Mouse (Mus musculus): Measurements from ENCODE around the gene Cxadr.

Cxadr gene

DNA sequence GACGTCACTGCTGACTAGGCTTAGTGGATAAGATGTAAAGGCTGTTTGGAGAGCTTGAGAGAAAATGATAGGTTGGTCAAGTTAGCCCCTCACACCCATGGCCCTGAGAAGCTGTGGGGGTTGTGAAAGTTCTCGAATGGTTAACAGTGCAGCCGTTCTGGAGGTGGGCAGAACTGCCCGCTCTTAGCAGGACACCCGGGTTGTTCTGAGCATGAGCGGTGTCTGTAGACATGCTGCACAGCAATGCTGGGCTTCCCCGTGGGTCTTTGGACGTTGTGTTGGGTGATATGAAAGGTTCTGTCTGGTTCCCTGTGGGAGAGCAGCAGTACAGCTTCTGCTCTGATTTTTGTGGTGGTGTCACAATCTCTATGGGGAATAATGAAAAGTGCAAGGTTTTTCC, 5.3 kb downstream of the Cxadr start:
- no peak for DNase-seq

DNA sequence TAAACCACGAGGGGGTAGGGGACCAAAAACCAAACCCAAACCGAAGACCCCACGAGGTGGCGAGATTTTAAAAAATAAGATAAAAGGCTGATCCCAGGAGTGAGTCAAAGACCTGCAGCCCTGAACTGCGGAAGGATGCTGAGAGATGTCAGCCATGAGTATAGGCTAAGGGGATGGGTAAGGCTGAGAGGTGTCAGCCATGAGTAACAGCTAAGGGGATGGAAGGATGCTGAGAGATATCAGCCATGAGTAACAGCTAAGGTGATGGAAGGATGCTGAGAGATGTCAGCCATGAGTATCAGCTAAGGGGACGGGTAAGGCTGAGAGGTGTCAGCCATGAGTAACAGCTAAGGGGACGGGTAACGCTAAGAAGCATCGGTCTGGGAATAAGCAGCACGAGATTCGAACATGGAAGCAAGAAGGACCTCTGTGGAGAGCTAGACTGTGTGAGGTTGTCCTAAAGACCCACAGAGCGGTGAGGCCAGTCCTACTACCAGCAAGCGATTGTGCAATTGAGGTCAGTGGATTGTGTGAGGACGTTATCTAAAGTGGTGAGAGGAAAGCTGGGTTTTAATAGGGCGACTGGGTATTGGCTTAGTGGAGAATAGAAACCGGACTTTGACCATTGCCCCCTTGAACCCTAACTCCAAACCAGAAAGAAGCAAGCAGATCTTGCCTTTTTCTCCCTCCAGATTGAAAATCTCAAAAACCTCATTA, 6.3 kb downstream of the Cxadr start:
- DNase-seq, result no peak

DNA sequence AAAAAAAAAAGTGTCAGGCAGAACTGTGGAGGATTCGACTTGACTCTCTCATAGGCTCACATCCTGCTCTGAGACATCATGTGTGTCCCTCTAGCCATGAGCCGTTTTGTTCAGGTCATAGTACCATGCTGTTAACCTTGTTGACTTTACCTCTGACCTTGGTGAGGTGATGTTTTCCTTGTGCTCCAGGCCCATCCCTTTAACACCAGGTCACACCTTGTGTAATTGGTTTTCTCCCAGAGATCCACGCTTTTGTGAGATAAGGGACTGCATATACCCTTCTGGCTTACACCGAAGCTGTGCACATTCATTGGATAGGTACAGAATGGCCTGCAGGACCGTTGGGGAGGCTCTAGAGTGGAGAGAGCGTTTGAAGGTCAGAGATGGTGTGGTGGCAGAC, 8.0 kb downstream of the Cxadr start:
- no peak for DNase-seq

DNA sequence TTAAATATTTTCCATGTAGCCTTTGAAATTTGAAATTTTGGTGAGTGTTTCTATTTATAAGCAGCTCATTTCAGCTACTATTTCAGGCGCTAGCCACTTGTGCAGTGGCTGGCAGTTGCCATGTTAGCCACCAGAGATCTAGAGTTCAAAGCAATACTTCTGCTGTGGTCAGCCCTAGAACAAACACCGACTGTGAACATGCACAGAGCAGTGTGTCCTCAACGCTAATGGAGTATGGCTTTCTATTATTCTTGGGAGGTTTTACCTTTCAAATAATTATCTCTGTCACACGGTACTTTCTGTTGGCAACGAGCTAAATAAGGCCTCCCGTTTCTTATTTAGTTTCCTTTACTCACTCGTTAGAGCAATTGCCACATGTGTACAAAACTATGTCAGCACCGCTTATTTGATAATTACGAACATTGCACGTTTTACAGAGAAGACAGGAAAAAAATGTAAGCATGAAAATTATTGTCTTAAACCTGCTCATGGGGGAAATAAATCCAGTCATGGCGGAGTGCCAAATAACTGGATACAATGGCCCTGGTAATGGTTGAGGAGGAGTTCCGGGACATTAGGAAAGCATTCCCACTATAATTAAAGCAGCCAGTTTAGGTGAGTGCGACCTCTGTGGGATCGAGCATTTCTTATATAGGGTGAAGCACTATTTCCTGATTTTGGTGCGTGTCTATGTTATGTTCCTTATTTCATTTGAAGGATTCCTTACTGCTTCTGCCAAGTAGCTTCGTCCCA, 12.0 kb downstream of the Cxadr start:
- peak in 1 of 2 experiments; percentile 23 for DNase-seq

DNA sequence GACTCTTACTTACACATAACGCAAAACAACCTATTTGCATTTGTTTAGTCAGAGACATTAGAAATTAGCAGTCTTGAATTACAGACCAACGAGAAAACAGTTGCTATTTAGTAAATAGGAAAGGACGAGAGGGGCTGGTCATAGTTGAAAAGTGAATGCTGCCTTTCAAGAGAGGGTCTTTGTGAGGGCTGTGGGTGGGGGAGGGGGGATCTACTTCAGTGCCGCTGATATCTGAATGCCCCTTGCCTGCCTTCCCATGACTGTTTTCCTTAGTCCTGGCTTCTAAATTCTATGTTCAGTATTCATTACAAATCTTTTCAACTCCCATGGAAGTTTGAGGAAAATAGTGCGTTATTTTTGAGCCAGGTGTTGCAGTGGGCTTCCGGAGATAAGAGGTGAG, 12.7 kb downstream of the Cxadr start:
- DNase-seq, result no peak

DNA sequence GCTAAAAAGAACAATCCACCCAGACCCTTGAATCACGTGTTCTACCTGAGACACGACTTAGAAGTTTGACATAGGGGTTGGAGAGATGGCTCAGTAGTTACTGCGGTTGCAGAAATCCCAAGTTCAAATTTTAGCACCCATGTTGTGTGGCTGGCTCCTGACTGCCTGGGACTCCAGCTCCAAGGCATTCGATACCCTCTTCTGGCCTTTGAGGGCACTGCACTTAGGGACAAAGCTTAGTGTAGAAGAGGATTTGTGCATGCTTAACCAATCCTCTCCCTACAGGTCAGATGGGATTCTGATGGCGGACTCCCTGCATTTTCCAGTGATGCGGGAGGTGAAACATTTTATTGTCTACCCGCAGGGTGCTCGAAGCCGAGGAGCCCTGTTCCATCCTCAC, 15.6 kb downstream of the Cxadr start:
- DNase-seq, result peak; percentile 79 to 82

DNA sequence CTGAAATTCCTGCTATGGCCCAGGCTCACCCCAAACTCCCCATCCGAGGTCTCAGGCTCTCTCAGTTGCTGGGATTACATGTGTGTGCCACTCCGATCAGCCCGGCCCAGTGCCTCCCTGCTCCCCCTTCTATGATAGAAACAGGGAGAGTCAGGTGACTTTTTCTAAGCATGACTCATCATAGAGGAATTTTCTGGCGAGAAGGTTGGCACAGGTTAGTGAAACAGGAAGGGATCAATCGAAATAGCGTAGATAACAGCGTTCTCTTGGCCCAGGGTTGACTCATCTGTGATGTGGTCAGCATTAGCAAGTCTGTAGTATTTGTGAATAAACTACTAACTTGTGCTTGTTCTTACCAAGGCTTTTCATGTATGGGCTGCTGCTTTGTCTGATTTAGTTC, 16.7 kb downstream of the Cxadr start:
- DNase-seq, result no peak

DNA sequence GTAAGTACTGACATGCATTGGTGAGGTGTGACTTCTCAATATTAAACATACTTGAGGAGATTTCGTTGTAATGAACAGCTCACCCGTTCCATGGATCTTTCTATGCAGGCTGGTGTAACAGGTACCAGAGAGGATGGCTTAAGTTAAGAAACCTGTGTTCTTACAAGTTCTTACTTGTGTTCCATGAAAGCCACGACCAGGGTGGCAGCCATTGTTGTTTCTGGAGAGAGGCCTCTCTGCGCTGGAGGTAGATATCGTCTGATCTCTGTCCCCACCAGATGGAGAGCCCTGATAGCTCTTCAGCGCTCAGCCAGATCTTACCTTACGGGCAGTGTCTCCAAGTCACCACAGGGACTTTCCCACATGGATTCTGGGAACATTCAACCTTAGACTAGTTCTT, 18.4 kb downstream of the Cxadr start:
- no peak for DNase-seq

DNA sequence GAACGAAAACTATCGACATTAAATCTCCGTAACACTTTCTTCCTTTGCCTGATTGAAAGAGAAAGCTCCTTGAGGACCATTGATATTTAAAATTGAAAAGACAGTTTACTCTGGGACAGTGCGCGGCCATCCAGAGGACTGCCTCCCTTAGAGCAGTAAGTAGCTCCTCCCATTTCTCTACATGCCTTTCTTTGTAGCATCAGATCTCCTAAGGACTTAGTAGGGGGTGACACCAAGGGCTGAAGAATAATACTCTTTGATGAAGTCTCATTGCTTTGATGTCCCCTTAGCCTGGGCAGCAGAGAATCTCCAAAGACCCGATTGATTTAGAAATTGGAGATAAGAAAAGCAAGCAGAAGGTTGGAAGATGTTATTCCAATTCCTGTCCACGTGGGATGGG, 20.3 kb downstream of the Cxadr start:
- no peak for DNase-seq

DNA sequence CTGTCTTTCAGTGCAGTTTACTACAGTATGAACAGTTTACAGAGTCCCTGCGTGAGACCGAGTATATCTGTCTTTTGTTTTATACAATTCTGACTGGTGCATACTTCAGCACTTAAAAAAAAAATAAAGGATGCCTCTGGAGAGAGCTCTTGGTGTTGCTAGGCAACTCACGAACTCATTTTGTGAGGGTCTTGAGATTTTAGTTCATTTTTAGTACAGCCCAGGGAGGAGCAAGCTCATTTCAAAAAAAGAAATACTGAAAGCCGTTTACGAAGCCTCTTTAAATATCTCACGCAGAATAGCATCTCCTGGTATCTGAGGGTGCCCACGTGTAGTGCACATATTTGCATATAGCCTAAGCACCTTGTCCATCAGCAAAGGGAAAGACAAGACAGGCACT, 20.9 kb downstream of the Cxadr start:
- no peak for DNase-seq

DNA sequence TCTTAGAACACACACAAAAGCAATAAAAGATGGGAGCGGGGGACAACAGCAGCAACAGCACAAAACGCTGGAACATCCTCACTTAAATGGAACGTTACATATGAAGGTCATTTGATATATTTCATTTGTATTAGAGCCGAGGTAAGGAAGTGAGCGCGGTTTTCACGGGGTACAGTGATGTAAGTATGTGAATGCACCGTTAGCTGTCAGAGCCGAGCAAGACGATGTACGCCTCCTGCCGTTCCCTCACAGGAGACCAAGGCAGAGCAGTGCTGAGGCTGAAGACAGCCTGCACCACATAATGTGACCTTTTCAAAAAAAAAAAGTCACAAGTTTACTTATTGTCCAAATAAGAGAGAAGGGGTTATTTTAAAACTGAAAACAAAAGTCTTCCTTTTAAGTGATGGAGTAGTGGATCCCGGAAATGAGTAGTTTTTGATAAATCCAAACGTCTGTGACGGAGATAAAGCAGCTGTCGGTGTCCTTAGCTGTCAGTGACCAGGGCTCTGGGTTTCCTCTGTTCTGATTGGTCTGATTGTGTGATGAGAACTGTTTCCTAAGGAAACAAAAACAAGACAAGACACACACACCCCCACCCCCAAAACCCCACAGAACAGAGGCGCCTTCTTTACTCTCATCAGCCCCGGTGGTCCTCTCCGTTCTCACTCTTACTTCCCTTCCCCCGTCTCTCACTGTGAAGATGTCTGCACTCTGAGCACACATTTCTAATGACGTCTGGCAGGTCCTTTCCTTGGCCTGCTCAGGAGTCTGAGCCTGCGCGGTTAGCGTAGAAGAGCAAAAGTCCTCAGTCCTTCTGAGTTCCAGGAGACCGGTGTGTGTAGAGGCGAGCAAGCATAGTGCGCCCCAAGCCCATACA, 24.9 kb downstream of the Cxadr start:
- DNase-seq, result no peak

DNA sequence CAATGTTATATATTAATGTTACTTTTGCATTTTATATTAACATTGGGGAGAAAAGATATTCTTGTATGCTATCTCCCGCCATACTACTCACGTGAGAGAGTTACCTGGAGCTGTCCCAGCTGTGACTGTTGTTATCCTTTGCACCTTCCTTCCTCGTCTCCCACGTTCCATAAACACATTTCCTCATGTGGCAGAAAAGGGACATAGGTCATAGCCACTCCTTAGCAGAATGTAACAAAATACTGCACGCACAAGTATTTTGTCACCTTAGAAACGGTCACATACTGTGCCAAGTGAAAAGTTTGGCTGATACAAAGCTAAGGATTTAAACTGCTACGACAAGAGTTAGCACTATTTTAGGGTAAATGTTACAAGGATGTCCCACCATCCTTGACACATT, 26.3 kb downstream of the Cxadr start:
- DNase-seq, result no peak

DNA sequence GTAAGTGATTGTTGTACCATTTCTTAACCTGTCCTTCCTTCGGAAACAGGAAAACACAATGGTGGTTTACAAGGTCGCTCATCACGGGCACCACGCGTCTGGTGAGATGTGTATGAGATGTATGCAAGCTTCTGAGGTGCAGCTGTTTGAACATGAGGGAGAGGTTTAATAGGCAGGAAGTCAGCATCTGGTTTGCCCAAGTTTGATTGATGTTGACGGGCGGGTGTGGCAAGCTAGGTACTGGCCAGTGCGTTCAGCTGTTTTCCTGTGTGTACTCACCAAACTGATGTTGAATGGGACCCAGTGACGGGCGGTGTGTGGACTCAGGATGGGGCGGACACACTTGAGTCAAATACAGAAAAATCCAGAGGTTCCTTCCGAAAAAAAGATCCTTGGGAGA, 26.7 kb downstream of the Cxadr start:
- no peak for DNase-seq

DNA sequence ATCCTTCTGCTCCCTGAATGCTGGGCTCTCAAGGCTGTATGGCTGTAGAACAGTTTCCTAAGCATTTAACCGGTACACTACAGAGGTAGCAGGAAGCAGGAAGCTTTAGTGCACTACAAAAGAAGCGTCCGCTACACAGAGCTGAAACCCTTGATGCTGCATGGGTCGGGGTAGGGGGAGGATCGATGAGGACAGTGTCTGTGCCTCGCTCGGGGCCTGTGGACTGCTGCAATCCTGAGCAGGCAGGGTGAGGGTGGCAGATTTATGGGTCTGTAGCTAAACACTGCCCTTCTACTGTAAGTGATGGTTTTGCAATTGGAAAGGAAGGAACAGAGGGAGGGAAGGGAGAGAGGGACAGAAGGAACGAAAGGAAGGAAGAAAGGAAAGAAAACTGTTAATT, 35.9 kb downstream of the Cxadr start:
- DNase-seq, result no peak

DNA sequence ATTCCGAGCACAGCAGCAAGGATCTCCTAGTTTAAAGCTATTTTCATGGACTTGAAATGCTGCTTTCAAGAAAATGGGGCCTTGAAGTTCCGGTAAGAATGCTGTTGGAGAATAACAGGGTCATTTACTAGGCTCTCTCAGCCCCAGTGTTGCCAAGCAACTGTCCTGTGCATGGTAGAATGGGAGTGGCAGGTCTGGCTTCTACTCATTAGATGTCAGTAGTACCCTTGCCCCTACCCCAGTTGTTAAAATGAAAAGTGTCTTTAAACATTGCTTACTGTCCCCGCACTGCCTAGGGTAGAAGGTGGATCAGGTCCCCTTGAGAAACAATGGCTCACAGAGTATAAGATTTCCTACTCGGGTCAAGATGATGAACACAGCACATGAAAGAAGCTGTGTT, 40.1 kb downstream of the Cxadr start:
- no peak for DNase-seq

DNA sequence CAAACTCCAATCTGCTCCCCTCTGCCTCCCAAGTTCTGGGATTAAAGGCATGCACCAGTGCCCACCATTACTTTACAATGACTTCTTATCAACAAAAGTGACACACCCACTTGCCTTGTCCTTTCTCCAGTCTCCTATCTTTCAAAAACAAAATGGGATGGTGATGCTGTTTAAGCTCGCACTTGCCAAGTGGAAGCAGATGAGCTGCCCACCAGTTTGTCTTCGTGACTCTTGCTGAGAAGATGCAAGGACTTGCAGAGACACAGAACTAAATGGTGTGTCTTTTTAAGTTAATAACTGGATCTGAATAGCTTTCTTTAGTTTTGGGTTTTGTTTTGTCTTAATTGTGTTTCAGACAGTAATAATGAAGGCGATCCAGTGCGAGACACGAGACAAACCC, 41.5 kb downstream of the Cxadr start:
- DNase-seq, result no peak

DNA sequence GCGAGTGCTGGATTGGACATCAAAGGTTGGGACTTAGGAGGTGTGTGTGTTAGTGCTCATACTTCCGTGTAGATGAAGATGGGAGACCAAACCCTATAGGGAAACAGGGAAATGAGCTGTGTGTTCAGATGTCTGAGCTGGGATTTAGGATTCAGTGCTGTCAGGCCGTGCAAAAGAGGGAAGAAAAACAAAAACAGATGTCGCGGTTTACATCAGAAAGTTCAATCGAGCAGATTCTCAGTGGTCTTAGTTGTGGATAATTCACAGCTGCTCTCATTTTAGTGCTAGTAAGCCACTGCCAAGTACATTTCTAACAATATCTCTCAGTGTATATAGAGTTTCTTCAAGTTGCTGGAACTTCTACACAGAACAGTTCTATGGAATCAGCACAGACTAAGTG, 42.5 kb downstream of the Cxadr start:
- no peak for DNase-seq

DNA sequence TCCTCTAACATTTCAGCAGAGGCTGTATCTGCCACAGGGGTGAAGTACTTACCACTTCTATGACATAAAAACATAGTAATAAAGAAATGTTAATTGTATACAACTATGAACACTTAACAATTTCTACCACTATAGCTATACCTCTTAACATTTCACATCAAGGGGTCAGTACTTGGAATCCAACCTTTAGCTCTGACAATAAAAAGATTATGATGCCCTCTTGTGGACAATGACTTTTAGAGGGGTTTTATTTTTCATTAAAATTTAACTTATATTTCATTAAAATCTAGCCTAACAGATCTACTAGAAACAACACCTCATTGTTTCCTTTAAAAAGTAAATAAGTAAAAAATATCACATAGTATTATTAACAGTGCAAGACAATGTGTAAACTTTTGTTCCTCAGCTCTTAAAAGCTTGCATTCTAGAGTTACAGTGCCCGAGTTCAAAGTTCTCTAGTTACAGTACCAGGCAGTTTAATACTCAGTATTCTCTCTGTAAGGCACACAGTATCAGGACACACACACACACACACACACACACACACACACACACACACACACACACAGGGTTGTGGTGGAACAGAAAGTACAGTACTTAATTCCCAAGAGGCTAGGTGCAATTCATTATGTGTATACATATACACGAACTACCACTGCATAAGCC, 45.5 kb downstream of the Cxadr start:
- peak in 1 of 2 experiments; percentile 34 for DNase-seq

DNA sequence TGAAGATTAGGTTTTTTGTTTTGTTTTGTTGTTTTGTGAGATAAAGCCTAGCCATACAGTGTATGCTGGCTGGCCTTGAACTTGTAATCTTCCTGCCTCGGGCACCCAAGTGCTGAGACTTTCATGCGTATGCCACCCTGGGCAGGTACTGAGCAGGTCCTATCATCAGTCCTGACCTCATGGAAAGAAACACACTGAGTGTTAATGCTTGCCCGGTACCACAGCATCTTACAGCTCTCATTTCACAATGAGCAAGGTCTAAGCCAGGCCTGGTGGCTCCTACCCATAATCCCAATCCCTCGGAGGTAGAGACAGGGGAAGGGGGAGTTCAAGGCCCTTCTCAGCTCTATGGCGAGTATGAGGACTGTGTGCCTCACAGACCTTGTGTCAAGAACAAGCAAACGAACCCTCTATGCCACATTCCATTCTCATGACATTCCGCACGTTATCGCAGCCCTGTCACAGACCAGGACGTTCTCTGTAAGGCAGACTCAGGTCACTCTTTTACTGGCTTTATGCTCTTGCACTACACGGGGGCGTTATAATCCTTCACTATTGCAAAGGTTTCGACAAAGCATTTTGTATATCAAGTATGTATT, 46.1 kb downstream of the Cxadr start:
- no peak for DNase-seq

DNA sequence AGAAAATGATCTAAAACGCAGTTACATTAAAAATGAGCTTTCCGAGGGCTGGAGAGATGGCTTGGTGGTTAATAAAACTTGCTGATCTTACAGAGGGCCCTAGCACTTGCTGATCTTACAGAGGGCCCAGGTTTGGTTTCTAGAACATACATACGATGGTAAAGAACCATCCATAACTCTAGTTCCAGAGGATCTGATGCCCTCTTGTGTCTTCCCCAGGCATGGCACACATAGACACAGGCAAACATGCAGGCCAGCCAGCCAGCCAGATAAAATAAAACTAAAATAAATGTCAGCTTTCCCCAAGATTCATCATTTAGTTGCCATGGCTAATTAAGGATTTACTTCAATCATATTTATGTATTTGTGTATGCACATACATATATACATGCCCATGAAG, 56.5 kb downstream of the Cxadr start:
- peak; percentile 15 to 20 for DNase-seq

DNA sequence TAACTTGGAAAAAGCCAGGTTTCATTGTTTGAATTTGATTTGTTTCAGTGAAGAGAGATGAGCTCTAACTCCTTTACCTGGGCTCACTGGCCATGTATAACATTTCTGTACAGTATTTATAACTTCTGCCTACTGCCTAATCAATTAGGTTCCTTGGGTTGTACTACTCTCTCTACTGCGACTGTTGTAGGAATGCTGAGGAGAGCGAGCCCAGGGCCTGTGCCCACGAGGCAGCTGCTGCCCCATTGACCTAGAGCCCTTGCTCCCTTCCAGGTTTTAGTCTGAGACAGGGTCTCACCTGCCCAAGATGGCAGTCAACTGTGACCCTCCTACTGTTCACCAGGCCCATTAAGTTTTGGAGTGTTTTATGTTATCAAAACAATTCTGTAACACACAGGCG, 60.2 kb downstream of the Cxadr start:
- DNase-seq, result no peak

DNA sequence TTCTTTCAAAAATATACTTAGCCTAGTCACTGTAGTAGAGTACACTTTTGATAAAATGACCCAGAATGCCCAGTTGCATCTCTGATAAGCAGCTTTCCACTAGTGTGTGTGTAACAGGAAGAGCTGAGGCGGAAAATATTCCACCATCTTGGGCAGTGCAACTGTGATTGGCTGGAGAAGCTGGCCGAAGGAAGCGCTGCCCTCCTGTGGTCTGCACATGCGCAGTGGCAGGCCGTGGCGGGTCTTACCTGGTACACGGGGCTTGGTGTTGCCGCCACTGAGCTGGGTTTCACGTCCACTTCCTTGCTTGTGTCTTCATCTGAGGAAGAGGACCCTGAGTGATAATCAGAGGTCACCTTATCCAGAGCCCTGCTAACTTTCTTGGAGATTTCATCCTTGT, 63.3 kb downstream of the Cxadr start:
- peak in 1 of 2 experiments; percentile 8 for DNase-seq

Measured in cerebellum, postnatal 10 days (tissue).